Mouse (Mus musculus): Measurements from ENCODE around the gene Pcp4l1. TPM values are rescaled to one million over a fixed set of nuclear protein-coding genes. Genes with fewer than 3 reads are reported as not detected.
"Not testable (repeated sequence)": the region's sequence is repeated elsewhere in the genome, so short reads cannot be mapped to it uniquely, and the experiment has no call there.

Gene Pcp4l1
- total RNA-seq, 2 experiments from 2014 or later: 15.0 to 48.8 TPM

DNA sequence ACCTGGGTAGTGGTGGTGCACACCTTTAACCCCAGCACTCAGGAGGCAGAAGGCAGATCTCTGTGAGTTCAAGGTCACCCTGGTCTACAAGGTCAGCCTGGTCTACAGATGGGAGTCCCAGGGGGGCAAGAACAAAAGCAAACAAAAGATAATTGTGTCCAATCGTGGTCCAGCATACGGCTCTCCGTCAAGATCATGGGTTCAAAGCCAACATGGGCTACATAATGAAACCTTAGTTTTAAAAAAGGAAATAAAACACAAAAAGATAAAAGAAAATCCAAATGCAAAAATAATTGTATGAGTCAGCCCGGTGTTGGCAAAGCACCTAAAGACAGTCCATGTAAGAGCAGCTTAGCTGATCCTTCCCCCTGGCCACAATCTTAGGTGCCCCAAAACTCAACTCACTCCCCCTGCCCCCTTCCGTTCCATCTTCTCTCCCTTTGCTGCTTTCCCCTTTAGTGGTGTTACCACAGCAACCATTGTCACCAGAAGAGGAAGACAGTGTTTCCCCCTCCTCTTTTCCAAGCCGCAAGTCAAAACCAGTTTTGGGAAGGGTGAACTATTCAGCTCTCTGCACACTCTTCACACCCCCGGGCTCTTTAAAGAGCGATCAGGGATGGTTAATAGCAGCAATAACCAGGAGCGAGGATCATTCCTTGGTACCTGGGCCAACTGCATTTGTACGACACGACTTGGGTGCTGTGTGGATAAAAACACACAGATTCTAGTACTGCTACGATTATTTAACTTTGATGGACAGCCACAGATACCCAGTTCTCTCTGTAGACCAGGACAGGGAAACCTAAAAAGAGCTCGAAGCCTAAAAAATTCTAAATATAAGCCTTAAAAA, 8.0 kb downstream of the Pcp4l1 start:
- DNase-seq: no peak

DNA sequence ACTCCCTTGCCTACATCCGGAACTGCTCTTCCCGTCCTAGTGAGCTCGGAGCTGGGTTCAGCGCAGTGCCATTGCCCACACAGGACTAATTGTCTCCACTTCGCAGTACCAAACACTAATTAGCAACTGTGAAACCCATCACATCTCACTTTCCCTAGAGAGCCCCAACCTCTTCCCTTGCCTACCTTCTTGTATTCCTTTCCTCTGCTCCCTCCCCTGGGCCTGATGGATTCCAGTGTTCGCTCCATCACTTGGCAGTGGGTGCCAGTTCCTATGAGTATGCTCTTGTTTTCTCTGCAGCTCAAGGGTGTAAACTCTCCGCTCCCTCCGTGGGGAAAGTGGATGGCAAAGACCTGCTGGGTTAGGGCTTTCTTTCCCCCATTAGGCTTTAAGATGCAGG, 10.4 kb downstream of the Pcp4l1 start:
- no peak for DNase-seq

- DNase-seq: no peak
Measured at GRCm38 (mm10) chr1:171184314-171184713, 11.8 kb downstream of the Pcp4l1 start.

DNA sequence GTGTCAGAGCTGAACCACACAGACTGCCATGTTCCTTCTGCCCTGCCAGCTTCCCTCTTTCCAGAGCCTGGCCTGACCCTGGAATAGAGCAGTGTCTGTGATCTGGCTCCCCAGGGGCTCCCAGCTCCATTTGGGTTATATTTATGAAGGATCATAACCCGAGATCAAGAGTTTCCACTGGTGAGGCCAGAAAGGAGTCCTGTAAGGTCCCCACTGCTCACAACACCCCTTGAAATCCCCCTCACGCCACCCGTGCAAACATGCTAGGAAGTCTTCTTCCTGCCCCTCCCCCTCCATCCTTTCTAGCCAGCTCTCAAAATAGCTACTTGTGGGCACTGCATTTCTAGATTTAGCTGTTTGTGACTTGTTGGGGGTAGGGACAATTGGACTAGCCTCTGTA, 12.4 kb downstream of the Pcp4l1 start:
- peak; percentile 19 for DNase-seq

DNA sequence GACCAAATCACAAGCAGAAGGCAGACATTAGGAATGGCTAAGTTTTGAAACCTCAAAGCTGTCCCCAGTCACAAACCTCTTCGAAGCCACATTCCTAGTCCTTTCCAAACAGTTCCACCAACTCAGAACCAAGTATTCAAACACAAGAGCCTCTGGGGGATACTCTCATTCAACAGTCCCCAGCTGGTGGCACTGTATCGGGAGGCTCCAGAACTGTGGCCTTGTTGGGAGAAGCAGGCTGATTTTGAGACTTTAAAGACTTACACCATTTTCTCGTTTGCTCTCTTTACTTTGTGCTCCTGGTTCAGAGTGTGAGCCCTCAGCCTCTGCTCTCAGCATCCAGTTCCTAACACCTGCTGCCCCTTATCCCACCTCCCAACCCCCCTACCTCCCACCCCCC, 13.0 kb downstream of the Pcp4l1 start:
- DNase-seq: no peak

GRCm38 (mm10) chr1:171179487-171180171, 16.4 kb downstream of the Pcp4l1 start:
- no peak for DNase-seq

GRCm38 (mm10) chr1:171172779-171173178, 23.3 kb downstream of the Pcp4l1 start:
- no peak for DNase-seq

DNA sequence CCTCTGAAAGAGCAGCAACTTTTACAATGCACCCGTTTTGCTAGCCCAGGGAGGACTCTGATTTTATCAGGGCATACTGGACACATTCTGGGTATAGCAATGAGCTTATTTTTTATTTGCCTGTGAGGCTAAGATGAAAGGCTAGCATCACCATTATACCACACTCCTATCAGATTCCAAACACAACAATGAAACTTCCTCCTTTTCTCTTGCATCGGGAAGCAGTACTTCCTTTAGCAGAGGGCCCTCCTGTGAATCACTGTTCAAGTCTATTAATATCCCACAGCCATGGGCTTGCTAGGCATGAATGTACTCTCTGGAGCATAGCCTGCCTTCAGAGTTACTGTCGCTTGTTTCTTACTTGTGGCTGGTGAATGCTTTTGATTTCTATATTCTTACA, 24.9 kb downstream of the Pcp4l1 start:
- no peak for DNase-seq

DNA sequence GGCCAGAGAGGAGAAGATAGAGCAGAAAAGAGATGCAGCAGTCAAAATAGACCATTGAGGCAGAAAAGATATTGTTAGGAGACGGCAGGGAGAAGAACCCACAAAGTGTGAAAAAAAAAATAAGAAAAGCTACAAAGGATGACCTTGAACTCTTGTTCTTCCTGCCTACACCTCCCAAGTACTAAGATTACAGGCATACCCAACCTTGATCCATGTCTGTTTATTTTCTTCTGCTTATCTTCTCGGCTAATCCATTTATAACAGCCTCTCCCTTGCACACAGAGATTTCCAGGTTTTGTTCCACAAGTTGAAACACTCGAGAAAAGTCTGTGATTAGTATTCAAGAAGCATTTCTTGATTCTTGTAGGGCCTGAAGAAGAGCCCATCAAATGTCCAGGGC, 26.2 kb downstream of the Pcp4l1 start:
- no peak for DNase-seq

GRCm38 (mm10) chr1:171168906-171169305, 27.2 kb downstream of the Pcp4l1 start:
- DNase-seq: no peak

GRCm38 (mm10) chr1:171165629-171166345, 30.3 kb downstream of the Pcp4l1 start:
- DNase-seq: no peak

- DNase-seq: no peak
Measured at GRCm38 (mm10) chr1:171164258-171164657, 31.8 kb downstream of the Pcp4l1 start.

GRCm38 (mm10) chr1:171162526-171162925, 33.5 kb downstream of the Pcp4l1 start:
- DNase-seq: no peak

GRCm38 (mm10) chr1:171159485-171159975, 36.5 kb downstream of the Pcp4l1 start:
- DNase-seq: no peak

GRCm38 (mm10) chr1:171157965-171158364, 38.1 kb downstream of the Pcp4l1 start:
- DNase-seq: no peak

GRCm38 (mm10) chr1:171156644-171157043, 39.4 kb downstream of the Pcp4l1 start:
- no peak for DNase-seq

GRCm38 (mm10) chr1:171151966-171152365, 44.1 kb downstream of the Pcp4l1 start:
- no peak for DNase-seq

DNA sequence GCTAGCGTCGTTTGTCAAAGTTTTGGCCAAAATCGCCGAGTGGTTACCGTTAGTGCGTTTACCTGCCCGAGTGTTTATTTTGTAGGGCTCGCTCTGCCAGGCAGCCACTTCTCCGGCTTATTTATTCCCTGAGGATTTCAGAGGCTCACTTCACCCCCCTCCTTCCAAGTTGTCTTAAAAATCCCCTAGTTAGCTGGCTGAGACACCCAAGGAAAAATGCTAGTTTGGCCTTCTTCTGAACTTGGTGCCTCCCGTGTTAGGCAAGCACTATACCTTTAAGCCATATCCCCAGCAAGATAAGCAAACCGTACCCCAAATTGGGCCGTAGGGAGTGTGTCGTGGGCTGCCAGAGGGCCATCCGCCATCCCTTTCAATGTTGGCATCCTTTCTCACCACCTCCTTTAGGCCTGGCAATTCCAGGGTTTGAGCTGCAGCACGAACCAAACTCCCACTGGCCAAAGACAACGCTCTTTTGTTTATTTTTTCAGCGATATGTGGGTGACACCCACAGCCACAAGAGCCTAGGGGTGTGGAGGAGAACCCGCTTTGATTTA, 45.2 kb downstream of the Pcp4l1 start:
- DNase-seq: no peak

DNA sequence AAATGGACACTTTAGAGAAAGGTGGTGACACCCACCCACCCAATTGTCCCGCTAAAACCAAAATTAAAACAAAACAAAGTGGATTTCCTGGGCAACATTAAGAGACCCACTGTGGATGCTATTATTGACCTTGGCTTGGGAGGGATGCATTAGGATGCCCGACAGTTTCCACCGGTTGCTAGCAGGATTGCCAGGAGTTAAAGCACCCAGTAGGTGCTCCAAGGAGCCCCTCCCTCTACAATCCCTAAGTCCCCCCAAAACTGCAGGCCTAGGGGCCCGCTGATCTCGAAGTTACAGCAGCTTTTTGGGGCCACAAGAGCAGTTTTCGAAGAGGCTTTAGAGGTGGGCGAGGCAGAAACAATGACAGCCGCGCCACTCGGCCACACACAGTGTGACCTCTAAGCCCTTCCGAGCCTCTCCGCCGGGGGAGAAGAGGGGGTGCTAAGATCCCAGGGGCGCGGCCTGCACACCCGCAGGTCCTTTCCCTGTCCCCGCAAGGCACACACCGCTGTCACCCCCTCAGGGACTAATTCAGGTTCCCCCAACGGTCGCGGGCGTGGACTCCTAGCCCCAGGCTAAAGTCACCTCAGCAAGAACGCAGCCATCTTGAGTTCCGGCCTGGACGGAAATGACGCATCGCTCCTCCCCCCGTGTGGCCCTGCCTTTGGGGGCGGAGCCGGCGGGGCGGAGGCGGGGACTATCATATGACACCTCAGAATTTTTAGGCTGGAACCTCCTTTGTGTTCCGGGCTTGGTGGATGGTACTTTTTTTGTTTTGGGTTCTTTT, 45.9 kb downstream of the Pcp4l1 start, which contains the start of the genes Sdhc and Mpz:
Gene Sdhc (minus strand): TSS at position 630 of the 787 bp plus-strand sequence.
Gene Mpz (plus strand): TSS at position 738 of the 787 bp plus-strand sequence.
- DNase-seq: peak; percentile 93

- peak; percentile 15 for DNase-seq
Measured at GRCm38 (mm10) chr1:171142981-171143380, 53.1 kb downstream of the Pcp4l1 start.

DNA sequence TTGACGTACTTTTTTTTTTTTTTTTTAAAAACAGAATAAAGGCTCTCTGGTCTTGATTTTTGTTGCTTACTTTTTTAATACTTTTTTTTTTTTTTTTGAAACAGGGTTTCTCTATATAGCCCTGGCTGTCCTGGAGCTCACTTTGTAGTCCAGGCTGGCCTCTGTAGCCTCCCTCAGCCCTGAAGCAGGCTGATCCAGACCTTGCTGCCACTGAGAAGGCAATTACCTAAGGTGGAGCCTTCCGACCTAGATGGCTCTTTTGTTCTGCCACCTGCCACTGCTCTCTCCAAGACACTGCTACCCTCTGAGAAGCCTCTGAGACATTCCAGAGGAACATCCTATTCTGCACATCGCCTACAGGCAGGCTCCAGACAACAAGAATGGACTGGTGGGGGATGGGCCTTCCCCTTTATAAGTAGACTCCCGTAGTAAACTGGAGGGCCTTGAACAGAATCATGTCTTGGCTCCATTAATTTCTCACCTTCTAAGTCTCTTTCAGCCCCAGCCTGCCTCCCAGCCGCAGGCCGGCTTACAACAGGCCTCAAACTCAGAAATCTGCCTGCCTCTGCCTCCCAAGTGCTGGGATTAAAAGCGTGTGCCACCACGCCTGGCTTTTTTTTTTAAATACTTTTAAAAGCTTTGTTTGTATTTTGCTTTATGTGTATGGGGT, 58.4 kb downstream of the Pcp4l1 start:
- DNase-seq: not testable (repeated sequence)

Measured in gastrocnemius, postnatal 25 days (tissue).